Mouse (Mus musculus): ENCODE results near the gene Dlg2.

Dlg2 gene

GRCm38 (mm10) chr7:91919738-91920137 lies 1443.3 kb downstream of the Dlg2 start:
- DNase-seq (ENCODE audit: low spot score), result no peak

GRCm38 (mm10) chr7:91934881-91935597 lies 1458.6 kb downstream of the Dlg2 start:
- no peak for DNase-seq (ENCODE audit: low spot score)

- no peak for DNase-seq (ENCODE audit: low spot score)
Observed at GRCm38 (mm10) chr7:91936193-91936592, 1459.7 kb downstream of the Dlg2 start.

GRCm38 (mm10) chr7:91943224-91943623 lies 1466.8 kb downstream of the Dlg2 start:
- no peak for DNase-seq (ENCODE audit: low spot score)

GRCm38 (mm10) chr7:91955584-91955983 lies 1479.1 kb downstream of the Dlg2 start:
- no peak for DNase-seq (ENCODE audit: low spot score)

GRCm38 (mm10) chr7:91962956-91963355 lies 1486.5 kb downstream of the Dlg2 start:
- no peak for DNase-seq (ENCODE audit: low spot score)

GRCm38 (mm10) chr7:91972970-91973369 lies 1496.5 kb downstream of the Dlg2 start:
- no peak for DNase-seq (ENCODE audit: low spot score)

DNA sequence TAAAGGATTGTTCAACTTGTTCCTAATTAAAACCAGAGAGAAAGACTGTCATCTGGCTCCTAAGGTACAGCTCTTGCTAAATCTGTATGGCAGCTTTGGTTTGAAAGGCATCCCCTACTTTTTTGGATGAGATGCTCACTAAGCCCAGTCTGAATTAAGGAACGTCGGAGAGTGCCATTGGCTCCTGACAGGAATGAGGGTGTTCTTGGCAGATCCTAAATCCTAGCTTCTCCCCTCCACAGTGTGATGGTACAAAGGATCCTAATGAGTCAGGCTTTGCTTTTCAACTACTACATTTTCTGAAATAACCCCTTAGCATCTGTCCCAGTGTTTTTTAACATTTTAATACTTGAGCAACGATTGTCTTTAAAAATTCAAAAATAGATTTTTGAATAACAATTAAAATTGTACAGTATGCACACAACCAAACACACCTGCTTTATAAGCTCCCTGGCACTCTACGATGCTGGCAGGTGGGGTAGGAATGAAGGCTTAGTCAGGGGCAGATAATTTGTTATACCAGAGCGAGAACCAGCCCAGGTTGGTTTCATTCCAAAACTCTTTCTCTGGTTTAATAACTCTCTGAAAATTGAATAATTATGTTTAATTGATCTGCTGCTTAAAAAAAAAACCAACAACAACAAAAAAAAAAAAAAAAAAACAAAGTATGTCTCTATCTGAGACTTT lies 1527.4 kb downstream of the Dlg2 start:
- no peak for DNase-seq (ENCODE audit: low spot score)

DNA sequence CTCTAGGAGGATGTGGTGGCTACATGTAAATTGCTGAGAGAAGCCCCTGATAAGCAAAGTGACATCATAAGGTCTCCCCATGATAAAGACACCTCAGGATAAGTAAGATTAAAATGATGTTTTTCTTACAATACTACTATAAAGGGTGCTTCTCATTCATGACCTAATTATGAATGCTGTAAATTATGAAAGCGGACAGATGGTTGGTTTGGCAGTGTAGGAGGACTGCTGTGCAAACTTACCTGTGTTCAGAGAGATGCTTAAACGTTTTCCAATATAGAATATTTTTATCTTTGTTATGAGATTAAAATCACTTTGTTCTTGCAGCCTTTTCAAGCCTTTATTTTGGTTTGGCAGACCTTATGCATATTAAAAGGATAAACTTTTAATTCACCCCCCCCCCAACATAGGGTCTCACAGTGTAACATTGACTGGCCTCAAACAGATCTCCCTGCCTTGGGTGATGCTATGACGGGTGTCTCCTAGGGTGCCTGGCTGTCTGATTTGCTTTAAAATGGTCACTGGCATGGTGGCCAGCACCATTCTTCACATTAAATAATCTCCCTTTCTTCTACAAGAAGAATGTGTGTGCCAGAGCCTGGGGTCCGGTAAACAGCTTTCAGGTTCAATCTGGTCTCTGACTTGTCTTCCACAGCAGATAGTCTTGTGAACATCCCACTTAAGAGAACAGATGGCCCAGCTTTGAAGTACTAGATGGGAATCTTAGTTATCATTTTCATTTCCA lies 1529.4 kb downstream of the Dlg2 start:
- no peak for DNase-seq (ENCODE audit: low spot score)

DNA sequence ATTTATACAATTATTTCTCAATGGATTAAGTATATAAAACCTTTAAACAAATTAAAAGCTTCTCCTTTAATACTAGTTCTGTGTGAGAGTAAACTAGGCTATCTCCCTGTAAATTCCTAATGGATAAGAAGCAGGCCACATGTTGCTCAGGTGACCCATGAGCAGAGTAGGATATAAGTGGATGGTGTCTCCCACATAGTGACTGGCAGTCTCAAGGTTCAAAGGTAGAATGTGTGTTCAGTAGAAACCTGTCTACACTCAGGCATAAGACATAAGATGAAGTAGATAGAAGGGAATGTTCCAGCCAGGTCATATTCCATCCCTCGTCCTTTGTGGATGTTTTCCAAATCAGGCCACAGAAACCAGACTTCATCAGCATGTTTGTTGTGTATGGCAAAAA lies 1532.2 kb downstream of the Dlg2 start:
- no peak for DNase-seq (ENCODE audit: low spot score)

GRCm38 (mm10) chr7:92024928-92025327 lies 1548.5 kb downstream of the Dlg2 start:
- DNase-seq (ENCODE audit: low spot score), result no peak

GRCm38 (mm10) chr7:92025465-92026056 lies 1549.1 kb downstream of the Dlg2 start:
- DNase-seq (ENCODE audit: low spot score), result no peak

DNA sequence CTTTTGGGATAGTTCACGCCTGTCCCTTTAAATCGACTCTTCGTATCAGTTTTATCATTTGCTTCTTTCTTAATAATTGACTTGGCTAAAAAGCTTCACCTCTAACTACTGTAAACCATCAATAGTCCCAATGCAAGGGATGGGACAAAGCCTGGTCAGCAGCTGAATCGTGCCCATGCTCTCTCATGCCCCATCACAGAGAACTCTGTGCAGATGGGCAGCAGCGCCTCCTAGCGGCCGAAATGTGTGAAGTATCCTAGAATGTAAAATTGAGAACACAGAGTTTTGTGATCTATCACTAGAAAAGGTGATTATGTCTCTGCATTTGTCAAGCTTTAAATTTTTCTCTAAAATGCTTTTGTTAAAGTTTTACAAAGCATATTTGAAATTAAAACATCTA lies 1550.6 kb downstream of the Dlg2 start:
- DNase-seq (ENCODE audit: low spot score), result peak; percentile 21

DNA sequence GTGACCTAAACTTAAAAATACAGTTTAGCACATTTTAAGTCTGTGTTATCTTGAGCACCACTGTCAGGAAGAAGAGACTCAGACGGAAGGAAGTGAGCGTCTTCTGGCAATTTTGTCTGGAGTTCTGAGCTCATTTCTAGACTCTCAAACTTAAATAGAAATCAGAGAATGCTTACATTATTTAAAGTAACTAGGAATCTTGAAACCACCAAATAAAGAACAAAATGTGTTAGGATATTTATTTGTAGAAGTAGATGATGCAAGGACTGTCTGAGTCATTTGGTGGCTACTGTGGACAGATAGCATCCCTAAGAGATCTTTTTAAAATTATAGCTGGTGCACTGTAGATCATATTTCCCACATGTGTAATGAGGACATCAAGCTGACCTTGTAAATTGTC lies 1557.8 kb downstream of the Dlg2 start:
- no peak for DNase-seq (ENCODE audit: low spot score)

DNA sequence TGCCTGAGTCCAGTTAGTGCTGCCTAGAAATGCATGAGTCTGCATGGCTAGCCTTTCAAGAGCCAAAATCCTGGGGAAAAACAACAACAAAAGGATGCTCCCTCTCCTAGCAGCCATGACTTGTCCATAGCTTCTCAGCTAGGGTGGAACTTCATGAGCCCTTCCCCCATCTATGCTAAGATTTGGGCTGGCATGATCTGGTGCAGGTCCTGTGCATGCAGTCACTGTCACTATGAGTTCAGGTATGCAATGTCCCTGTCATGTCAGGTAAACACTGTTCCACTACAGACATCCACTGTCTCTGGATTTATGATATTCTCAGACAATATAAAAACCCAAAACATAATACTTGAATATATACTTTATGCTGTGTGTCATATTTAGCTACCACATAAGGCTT lies 1563.7 kb downstream of the Dlg2 start:
- no peak for DNase-seq (ENCODE audit: low spot score)

DNA sequence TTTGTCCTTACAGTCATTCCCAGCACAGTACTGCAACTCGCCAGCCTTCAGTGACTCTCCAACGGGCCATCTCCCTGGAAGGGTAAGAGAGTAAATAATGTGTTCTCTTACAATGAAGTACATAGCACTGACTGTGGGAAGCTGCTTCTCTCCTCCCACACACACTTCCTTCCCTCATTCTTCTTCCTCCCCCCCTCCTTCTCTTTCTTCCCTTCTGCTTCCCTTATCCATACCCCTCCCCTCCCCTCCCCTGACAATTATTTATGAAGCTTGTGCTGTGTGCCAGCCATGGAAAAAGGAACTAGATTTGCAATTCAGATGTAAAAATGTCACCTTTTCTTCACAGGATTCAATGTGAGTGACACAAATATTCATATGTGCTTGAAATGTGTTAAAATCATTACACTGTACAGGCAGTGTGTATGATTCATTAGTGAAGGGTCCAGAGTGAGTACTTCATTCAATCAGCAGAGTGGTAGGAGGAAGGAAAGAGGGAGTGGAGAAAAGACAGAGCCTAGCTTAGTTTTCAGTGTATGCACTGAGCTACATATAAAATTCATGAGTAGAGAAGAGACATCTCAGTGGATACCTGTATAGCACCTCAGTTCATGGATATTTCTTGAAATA lies 1564.4 kb downstream of the Dlg2 start:
- DNase-seq (ENCODE audit: low spot score), result no peak

GRCm38 (mm10) chr7:92044966-92045365 lies 1568.5 kb downstream of the Dlg2 start:
- no peak for DNase-seq (ENCODE audit: low spot score)

- no peak for DNase-seq (ENCODE audit: low spot score)
Observed at GRCm38 (mm10) chr7:92047271-92047670, 1570.8 kb downstream of the Dlg2 start.

- no peak for DNase-seq (ENCODE audit: low spot score)
Observed at GRCm38 (mm10) chr7:92048876-92049275, 1572.4 kb downstream of the Dlg2 start.

- no peak for DNase-seq (ENCODE audit: low spot score)
Observed at GRCm38 (mm10) chr7:92066851-92067250, 1590.4 kb downstream of the Dlg2 start.

- DNase-seq (ENCODE audit: low spot score), result no peak
Observed at GRCm38 (mm10) chr7:92087429-92087828, 1611.0 kb downstream of the Dlg2 start.

DNA sequence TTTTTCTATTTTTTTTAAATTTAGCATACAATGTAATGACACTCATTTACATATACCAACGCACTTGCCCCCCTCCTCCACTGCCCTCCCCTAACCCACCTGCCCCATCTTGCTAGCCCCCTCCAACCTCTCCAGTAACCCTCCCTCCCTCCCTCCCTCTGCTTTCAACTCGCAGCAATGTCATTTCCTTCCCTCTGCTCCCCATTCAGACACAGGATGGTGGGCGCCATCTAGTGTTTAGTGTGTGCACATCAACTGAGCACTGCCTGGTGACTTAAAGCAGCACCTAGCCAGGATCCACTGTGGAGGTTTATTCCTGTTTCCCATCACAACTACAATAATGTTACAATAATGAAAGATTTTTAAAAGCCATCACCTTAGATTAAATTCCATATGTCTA lies 1617.4 kb downstream of the Dlg2 start:
- no peak for DNase-seq (ENCODE audit: low spot score)

All from ovary, postnatal 10 days (tissue).